In the genomic region with DNA sequence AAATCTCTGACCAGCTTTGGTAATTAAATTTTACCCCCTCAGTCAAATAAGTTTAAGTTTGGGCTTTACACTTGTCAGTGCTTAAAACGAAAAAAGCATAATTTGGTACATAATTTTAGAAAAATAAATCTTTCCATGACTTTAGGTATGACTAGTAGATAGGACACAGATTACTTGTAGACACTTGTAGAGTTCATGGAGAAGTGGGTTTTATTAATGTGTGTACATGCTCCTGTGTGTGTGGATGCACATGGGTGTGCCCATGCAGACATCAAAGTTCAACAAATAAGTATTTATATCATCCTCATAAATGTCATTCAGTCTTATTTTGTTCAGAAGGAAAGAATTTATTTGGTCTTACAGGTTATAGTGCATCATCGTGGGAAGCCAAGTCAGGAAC, we compare ENCODE assay signal across 26 mouse cellular contexts.
"Had no signal": no experiment of that assay in that cellular context is flagged by ENCODE, and none has a peak within 500 bp of the region (broad histone marks: within the 10 kb centered on the region; RNA-seq: fewer than 3 reads in every experiment).

No protein-coding gene starts in this region.

- ATAC-seq: forebrain, embryonic 15.5 days; forebrain, postnatal 0 days had no signal

- H3K4me2 ChIP-seq: embryonic facial prominence, embryonic 12.5 days; embryonic facial prominence, embryonic 13.5 days; embryonic facial prominence, embryonic 15.5 days; forebrain, embryonic 13.5 days; forebrain, embryonic 15.5 days had no signal

- H3K27ac ChIP-seq: embryonic facial prominence, embryonic 10.5 days; embryonic facial prominence, embryonic 12.5 days; embryonic facial prominence, embryonic 13.5 days; embryonic facial prominence, embryonic 15.5 days; forebrain, embryonic 10.5 days; forebrain, embryonic 13.5 days; forebrain, embryonic 15.5 days; gastrocnemius, adult 2 months; heart, adult 2 months had no signal

- H3K4me3 ChIP-seq: embryonic facial prominence, embryonic 10.5 days; embryonic facial prominence, embryonic 12.5 days; embryonic facial prominence, embryonic 13.5 days; embryonic facial prominence, embryonic 15.5 days; erythroblast, embryonic 14.5 days; forebrain, embryonic 10.5 days; forebrain, embryonic 13.5 days; forebrain, embryonic 15.5 days; gastrocnemius, adult 2 months; heart, adult 2 months had no signal

- H3K27me3 ChIP-seq: embryonic facial prominence, embryonic 12.5 days; embryonic facial prominence, embryonic 13.5 days; embryonic facial prominence, embryonic 15.5 days; forebrain, embryonic 13.5 days; forebrain, embryonic 15.5 days had no signal

- H3K4me1 ChIP-seq: embryonic facial prominence, embryonic 10.5 days; embryonic facial prominence, embryonic 12.5 days; embryonic facial prominence, embryonic 13.5 days; embryonic facial prominence, embryonic 15.5 days; forebrain, embryonic 10.5 days had no signal

- H3K9me3 ChIP-seq: embryonic facial prominence, embryonic 10.5 days; embryonic facial prominence, embryonic 12.5 days; embryonic facial prominence, embryonic 13.5 days; embryonic facial prominence, embryonic 15.5 days; forebrain, embryonic 10.5 days; forebrain, embryonic 13.5 days; forebrain, embryonic 15.5 days had no signal

- DNase-seq: cerebellum, adult 2 months; cerebellum, adult 8-10 months; cerebellum, adult 9-10 months; cerebellum, adult 9-11 months; cerebellum, postnatal 10 days; cerebellum, postnatal 14 days; cerebellum, postnatal 25 days; cerebellum, postnatal 36 days; embryo, embryonic 11 days; forebrain, postnatal 0 days; gastrocnemius, adult 2 months; gastrocnemius, postnatal 10 days; gastrocnemius, postnatal 14 days; gastrocnemius, postnatal 25 days; gastrocnemius, postnatal 36 days; heart, adult 11 months; heart, adult 18-20 months; heart, adult 2 months had no signal

- H3K36me3 ChIP-seq: embryonic facial prominence, embryonic 10.5 days; embryonic facial prominence, embryonic 12.5 days; embryonic facial prominence, embryonic 13.5 days; embryonic facial prominence, embryonic 15.5 days; forebrain, embryonic 10.5 days; forebrain, embryonic 15.5 days had no signal

- H3K9ac ChIP-seq: embryonic facial prominence, embryonic 12.5 days; embryonic facial prominence, embryonic 13.5 days; embryonic facial prominence, embryonic 15.5 days; forebrain, embryonic 13.5 days; forebrain, embryonic 15.5 days; forebrain, postnatal 0 days had no signal
